Mouse (Mus musculus): Measurements from ENCODE around the gene Efcab6. TPM values are rescaled to one million over a fixed set of nuclear protein-coding genes. Genes with fewer than 3 reads are reported as not detected.

Efcab6 gene
- total RNA-seq, 1 experiment from 2014 or later: not detected

DNA sequence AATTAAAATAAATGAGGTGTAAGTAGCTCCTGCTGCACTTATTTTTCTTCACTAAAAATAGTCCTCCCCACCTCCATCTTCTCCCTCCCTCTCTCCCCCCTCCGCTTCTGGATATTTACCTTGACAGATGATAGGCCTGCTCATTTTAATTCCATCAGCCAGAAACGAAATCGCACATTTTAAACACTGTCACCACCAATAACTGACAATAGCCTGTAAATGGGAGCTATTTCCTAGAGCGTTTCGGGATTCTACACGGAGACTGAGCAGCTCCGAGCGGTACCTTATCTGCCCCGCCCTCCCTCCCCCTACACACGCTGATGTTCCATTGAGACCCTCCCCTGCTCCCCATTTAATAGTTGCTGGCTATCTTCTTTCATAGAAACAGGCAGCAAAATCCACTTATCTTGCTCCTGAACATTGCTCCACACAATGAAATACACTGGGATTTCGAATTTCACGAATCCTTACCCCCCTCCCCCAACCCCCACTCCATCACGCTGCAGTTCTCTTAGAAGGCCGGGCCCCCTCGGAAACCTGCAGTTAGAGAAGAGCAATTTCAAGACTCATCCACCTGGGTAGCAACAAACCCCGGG is 4.4 kb upstream of the Efcab6 start:
- ATAC-seq (replicated peaks; ENCODE audit: low read depth, poor library complexity, severe bottlenecking): no peak

DNA sequence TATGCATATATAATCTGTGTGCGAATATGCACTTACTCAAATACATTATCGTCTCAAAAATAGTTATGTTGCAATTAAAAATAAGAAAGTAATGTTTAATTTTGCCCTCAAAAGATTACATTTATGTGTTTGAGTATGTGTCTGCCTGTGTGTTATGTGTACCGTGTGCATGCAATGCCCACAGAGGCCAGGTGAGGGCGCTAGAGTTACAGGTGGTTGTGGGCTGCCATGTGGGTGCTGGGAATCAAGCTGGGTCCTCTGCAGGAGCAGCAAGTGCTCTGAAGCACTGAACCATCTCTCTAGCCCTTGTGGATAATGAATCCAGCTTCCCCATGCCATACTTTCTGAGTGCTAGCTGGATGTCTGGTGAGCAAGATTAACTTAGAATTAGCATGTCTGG is 522 bp upstream of the Efcab6 start:
- ATAC-seq (replicated peaks; ENCODE audit: low read depth, poor library complexity, severe bottlenecking): no peak

DNA sequence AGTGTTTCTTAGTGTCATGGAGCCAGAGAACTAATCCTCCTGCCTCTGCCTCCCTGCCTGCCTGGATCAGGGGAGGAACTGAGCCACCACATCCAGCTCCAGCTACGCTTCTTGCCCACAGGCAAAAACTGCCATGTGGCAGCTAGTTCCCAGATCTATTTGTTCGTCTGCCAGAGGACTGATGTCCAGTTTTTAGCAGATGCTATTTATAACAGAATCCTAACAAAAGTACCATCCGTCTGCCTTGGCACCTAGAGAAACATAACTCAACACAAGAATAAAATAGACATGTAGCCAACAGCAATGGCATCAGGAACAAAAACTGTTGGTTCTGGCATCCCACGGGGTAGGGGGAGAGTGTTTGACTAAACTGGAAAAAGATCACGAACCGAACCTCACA is 6.3 kb downstream of the Efcab6 start:
- ATAC-seq (replicated peaks; ENCODE audit: low read depth, poor library complexity, severe bottlenecking): no peak

DNA sequence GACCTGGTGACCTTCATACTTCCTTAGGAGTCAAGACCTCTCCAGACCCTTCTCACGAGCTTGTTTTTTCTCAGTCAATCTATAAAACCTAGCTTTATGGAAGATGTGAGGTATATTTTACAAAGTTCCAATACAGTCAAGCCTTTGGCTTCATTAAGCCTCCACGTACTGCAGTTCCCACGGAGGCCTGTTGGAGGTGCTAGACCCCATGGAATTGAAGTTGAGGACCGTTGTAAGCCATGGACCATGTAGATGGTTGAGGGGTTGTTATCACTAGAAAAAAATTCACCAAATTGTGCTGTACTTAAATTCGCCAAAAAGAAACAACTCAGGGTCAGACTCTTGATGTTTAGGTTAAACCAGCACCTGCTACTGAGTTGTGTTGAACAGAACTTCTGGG is 9.1 kb downstream of the Efcab6 start:
- ATAC-seq (replicated peaks; ENCODE audit: low read depth, poor library complexity, severe bottlenecking): no peak

DNA sequence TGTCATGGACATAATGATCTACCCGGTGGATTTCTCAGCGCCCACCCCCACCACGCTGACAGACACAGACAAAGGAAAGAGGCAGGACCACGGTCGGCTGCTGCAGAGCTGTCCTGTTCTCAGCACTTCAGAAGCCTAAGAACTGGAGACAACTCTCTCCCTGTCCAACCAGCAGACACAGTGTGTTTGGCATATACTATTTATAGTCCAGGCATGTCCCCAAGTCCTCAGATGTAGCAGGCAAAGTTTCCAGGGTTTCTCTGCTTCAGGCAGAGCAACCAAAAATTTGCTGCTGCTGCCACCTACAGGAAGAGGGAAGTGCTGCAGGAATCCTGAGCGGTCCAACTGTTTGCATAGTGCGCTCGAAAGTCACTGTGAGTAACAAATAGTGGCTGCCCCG is 11.3 kb downstream of the Efcab6 start:
- ATAC-seq (replicated peaks; ENCODE audit: low read depth, poor library complexity, severe bottlenecking): peak; percentile 69; the same call in 1 of the 2 replicates

DNA sequence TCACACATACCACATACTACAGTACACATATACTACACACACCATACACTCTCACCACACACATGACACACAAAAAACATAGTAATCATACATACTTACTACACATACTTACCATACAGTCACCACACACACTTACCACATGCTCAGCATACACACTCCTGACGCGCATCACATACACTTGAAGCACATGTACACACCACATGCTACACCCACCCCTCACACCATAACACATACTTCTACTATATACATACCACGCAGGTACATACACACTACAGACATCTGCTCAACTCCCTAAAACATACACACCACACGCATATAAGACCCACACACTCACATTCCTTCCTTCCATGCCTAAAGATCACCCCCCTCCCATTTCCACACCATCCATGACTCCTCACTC is 11.9 kb downstream of the Efcab6 start:
- ATAC-seq (replicated peaks; ENCODE audit: low read depth, poor library complexity, severe bottlenecking): no peak

DNA sequence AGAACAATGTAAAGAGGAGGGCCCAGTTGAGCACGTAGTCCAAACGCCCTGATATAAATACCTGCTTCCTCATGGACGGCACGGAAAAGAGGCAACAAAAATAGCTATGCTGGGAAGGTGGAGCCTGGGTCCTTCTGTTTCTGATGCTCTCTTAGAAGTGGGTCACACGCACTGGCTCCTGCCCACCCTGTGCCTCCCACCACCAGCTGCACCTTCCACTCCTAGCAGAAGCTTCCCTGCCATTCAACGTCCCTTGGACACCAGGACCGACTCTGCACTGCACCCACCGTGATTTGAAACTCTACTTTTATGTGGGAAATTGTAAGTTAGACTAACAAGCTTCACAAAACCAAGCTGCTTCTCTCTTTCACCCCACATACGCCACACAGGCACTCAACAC is 12.8 kb downstream of the Efcab6 start:
- ATAC-seq (replicated peaks; ENCODE audit: low read depth, poor library complexity, severe bottlenecking): no peak

DNA sequence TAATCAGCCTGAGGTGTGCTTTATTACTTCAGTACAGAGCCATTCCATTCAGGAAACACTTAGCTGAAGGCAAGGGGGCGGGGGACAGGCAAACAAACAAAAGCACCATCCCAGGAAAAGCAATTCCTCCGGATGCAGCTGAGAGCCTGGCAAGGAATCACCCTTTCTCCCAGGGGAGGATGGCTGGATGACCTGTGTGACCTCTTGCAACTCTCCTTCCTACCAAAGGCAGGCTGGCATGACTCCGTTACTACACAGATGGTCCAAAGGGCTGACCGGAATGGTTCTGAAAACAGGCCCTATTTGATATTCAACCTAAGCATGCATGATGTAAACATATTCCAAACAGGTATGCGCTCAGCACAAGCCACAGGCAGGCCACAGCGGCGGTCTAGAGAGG is 15.6 kb downstream of the Efcab6 start:
- no peak for ATAC-seq (replicated peaks; ENCODE audit: low read depth, poor library complexity, severe bottlenecking)

DNA sequence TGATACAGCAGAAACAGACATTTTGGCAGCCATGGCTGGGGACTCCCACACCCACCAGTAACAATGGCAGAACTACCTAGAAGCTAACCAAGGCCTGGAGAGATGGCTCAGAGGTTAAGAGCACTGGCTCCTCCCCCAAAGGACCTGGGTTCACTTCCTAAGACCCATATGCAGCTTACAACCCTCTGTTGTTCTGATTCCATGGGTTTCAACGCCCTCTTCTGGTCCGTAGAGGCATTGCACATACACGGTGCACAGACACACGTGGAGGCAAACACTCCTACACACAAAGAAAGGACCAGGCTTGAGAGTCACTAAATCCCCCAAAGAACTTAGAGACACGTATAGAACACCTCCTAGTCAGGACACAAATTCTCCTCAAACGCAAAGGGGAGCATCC is 19.6 kb downstream of the Efcab6 start:
- ATAC-seq (replicated peaks; ENCODE audit: low read depth, poor library complexity, severe bottlenecking): no peak

DNA sequence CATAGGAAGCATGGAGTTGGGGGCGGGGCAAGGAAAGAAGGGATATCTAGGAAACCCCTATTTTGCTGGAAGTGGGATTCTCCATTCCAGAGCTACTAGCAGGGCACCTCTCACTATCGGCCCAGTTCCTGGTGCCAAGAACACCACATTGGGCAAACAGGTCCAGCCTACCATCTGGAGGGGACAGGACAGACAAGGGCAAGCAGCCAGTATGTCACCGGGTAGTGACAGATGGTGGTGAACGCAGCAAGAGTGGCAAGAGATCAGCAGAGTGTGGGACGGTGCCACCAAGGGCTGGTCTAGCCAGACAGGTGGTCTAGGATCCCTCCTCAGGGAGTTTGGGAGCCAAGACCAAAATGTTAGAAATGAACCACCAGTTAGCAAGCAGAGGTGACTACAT is 28.1 kb downstream of the Efcab6 start:
- ATAC-seq (replicated peaks; ENCODE audit: low read depth, poor library complexity, severe bottlenecking): no peak

DNA sequence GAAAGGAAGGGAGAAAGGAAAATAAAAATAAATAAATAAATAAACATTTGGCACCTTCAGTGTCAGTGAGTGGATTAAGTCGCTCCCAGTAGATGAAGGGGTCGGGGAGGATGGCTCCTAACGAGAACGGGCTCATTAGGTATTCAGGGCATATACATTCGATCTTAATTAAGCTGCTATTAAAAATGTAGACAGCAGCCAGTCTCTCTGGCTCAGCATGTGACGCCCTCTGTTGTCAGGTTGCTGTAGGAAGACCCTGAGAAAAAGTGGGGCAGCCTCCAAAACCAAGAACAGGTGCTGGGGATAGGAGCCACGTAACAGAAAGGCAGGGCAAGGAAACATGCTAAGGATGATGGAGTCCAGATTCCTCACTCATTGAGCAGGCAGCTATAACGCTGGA is 39.5 kb downstream of the Efcab6 start:
- no peak for ATAC-seq (replicated peaks; ENCODE audit: low read depth, poor library complexity, severe bottlenecking)

DNA sequence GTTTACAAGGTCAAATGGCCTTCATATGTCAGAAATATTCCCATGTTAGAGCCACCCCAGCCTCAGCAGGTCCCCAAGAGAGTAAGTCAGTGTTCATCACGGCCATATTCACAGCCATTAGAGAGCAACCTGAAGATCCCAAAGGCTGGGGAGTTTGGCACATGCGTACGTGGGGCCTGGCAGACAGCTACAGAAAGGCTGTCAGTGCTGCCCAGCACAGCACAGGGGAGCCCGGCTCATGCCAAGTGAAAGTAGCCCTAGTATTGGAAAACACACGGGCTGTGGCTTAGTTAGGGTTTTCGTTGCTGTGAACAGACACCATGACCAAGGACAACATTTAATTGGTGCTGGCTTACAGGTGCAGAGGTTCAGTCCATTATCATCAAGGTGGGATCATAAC is 40.3 kb downstream of the Efcab6 start:
- ATAC-seq (replicated peaks; ENCODE audit: low read depth, poor library complexity, severe bottlenecking): no peak

DNA sequence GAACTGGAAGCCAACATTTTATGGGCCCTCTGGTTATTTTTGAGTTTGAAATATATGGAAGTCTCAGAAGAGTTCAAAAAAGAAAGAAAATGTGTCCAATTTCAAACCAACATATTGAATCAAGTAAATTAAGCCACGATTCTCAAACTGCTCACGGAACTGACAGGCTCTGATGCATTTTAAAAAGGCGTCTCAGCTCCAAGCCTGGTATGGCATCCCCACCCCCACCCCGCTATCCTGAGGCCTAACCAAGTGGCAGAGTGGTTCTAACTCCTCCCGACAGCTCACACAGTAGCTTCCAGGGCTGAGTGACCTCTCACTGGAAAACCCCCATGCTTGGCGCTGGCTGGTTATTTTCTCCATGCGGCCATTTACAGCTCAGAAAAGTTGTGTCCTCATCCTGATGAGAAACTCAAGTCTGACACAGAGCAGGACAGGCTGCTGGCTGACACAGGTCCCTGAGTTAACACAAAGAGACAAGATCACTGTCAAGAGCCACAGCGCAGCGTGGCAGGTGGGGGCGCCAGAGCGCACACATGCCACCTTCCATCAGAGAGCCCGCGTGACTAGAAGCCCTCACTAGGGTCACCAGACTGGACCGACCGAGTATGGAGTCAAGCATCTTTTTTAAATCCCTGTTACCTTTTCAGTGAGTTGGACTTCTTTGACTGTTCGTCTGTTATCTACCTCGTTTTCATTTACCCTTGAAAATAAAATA is 55.7 kb downstream of the Efcab6 start:
- ATAC-seq (replicated peaks; ENCODE audit: low read depth, poor library complexity, severe bottlenecking): no peak

DNA sequence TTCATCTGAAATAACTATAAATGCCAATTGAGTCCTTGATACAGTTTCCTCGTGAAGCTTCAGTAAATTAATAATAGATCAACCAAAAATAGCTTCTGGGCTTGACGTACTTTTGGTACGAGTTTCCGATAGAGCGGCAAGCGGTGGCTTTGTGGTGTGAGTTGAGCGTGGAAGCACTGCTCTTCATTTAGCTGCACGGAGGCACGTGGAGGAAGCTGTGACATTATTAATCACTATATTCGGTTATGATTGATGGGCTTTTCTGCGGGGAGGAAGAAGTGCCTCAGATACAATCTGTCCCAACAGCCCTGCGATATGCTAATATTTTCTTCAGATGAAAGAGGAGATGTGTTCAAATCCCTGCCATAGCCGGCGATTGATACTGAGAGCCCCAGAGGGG is 60.9 kb downstream of the Efcab6 start:
- no peak for ATAC-seq (replicated peaks; ENCODE audit: low read depth, poor library complexity, severe bottlenecking)

DNA sequence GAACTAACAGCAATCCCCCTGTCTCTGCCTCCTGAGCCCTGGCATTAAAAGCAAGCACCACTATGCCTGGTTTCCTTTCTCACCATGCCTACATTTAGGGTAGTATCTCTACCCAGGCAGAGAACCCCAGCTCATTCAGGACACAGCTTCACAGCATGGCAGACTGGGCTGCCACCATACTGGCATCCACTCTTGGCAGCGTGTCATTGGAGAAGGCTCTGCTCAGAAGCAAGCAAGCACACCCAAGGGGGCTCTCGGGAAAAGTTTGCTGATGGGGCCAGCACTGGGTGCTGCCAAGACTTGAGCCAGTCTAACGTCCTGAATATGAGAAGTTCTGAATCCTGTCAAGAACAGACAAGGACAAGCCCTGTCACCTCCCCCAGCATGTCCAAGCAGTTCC is 66.1 kb downstream of the Efcab6 start:
- no peak for ATAC-seq (replicated peaks; ENCODE audit: low read depth, poor library complexity, severe bottlenecking)

DNA sequence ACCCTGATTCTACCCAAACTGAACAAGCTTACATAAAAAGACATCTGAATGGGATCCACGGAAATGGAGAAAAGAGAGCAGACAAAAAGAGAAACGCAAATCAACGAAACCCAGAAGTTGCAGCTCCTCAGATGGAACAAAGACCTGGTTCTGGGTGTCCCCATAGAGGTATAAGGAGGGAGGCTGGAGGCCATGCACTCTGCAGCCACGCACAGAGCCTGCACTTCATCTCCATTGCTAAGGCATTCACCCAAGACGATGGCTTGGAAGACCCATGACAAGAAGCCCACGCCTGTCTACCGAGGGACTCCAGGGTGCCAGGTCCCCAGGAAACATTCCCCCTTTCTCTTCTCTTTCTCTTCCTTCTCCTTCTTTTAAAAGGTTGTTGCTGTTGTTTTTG is 66.6 kb downstream of the Efcab6 start:
- no peak for ATAC-seq (replicated peaks; ENCODE audit: low read depth, poor library complexity, severe bottlenecking)

DNA sequence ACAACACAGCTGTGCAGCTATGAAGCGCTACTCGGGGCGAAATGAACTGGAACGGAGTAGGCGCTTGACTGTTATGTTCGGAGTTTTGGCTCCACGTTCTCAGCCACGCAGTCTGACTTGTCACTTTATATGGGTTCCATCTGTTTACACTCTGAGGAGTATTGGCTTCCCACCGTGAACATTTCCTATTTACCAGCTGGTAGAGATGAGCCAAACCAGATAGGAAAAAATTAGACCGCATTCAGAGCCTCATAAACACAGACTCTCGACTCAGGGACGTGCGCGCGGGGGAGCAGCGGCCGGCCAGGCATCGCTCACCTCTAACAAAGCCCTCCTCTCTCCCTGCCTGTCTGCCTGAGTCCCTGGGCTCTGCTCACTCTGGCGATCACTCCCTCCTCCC is 67.1 kb downstream of the Efcab6 start:
- ATAC-seq (replicated peaks; ENCODE audit: low read depth, poor library complexity, severe bottlenecking): no peak

DNA sequence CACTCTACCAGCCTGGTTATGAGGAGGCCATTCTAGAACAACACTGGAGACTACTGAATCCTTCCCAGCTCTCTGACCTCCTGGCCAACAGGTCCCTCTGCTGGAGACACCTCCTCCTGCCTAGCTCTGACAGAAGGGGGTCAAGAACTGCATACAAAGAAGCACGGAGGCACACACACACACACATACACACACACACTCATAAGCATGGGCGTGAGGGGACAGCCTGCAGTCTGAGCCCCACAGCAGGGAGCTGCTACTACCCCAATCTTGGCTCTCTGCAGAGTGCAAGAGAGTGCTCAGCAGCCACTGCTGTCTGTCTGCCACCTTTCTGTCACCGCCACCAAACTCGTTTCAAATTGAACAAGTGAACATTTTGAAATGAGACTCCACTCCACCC is 67.6 kb downstream of the Efcab6 start:
- ATAC-seq (replicated peaks; ENCODE audit: low read depth, poor library complexity, severe bottlenecking): no peak

DNA sequence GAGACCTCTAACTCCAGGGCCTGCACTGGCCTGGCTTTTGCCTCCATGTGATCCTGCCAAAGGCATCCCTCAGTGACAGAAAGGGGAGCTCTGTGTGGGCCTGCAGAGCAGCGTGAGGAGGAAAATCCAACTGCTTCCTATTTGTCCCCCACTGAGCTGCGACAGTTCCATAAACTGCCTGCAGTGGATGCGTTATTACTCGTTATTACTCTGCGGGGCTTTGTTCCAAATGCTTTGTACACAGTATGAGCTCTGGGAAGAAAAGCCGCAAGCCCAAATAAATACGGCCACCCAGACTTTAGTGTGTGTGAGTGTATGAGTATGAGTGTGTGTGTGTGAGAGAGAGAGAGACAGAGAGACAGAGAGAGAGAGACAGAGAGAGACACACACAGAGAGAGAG is 68.3 kb downstream of the Efcab6 start:
- no peak for ATAC-seq (replicated peaks; ENCODE audit: low read depth, poor library complexity, severe bottlenecking)

DNA sequence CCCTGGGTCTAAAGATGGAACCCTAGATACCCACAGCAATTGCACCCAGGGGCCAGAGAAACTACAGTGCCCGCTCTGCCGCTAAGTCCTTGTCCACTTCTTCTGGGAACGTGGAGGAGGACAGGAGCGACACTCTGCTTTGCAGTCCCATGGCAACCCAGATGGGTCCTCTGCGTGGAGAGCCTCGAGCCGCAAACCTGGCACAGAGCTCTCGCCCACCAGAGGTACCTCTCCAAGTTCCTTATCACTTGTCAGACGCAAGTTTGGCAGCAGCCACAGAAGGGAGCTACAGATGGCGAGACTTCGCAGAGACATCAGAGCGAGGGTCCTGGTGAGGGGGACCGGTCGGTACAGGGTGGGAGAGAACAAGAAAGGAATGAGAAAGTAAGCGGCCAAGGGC is 73.0 kb downstream of the Efcab6 start:
- no peak for ATAC-seq (replicated peaks; ENCODE audit: low read depth, poor library complexity, severe bottlenecking)

DNA sequence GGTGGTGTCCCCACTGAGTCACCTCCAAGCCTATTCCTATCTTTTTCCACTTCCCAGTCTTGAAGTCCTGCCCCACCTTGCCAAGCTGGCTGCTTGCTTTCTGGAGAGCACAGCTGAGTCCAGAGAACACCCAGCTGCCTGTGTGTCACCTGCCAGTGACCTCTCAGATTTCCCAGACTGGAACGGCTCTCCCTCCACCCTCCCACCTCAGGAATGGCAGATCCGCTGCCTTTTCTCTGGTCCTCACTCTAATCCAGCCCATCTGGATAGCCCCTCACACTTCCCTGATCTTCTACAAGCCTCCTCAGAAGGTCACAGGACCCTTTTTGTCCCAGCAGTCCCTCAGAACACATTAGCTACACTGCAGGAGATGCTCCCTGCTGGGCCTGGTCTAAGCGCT is 73.7 kb downstream of the Efcab6 start:
- ATAC-seq (replicated peaks; ENCODE audit: low read depth, poor library complexity, severe bottlenecking): no peak

DNA sequence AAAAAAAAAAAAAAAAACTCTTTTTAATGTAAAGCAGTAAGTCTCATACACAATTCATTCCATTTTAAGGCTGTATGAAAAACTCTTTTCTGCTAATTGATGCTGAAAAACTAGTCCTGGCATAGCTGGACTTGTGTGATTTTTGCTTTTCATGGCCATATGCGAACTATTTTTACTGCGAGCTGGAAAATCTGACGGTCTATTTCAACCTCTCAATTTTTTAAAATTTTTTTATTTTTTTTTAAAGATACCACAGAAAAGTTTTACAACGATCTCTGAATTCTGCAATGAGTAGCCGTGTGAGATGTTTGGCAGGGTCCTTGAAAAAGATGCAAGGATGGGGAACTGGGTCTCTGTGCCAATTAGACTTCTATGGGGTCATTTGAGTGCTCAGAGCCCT is 75.9 kb downstream of the Efcab6 start:
- no peak for ATAC-seq (replicated peaks; ENCODE audit: low read depth, poor library complexity, severe bottlenecking)

All from common myeloid progenitor, adult 5-6 weeks (primary cell).